ENCODE assay signal across 17 mouse cellular contexts in genomic region chr4:97593869-97594268, GRCm38 (mm10).
"Had no signal": no experiment of that assay in that cellular context is flagged by ENCODE, and none has a peak within 500 bp of the region (broad histone marks: within the 10 kb centered on the region; RNA-seq: fewer than 3 reads in every experiment).

No protein-coding gene starts in this region.

- H3K9ac ChIP-seq: kidney, embryonic 15.5 days; limb, embryonic 12.5 days; limb, embryonic 15.5 days had no signal

- H3K9me3 ChIP-seq: kidney, embryonic 15.5 days; limb, embryonic 12.5 days; limb, embryonic 15.5 days; megakaryocyte, embryonic 14.5 days had no signal

- H3K27me3 ChIP-seq: kidney, embryonic 15.5 days; limb, embryonic 12.5 days; limb, embryonic 15.5 days; megakaryocyte, embryonic 14.5 days had no signal

- H3K4me3 ChIP-seq: kidney, embryonic 15.5 days; left cerebral cortex, adult 2 months; limb, embryonic 12.5 days; limb, embryonic 15.5 days; megakaryocyte, embryonic 14.5 days had no signal

- H3K4me2 ChIP-seq: kidney, embryonic 15.5 days; limb, embryonic 12.5 days; limb, embryonic 15.5 days; liver, embryonic 11.5 days; midbrain, embryonic 11.5 days had no signal

- H3K4me1 ChIP-seq: kidney, embryonic 15.5 days; limb, embryonic 15.5 days; megakaryocyte, embryonic 14.5 days had no signal

- H3K36me3 ChIP-seq: kidney, embryonic 15.5 days; limb, embryonic 12.5 days; limb, embryonic 15.5 days had no signal

- H3K27ac ChIP-seq: kidney, embryonic 15.5 days; left cerebral cortex, adult 2 months; limb, embryonic 12.5 days; limb, embryonic 15.5 days; macrophage had no signal

- DNase-seq: kidney, adult 8-10 months; kidney, postnatal 10 days; kidney, postnatal 36 days; layer of hippocampus, postnatal 36 days; lung, adult 2 months; lung, postnatal 14 days; midbrain, embryonic 14.5 days; thymus, adult 18-20 months; thymus, postnatal 36 days had no signal
